Mouse (Mus musculus): Measurements from ENCODE around the gene Atg10. TPM values are rescaled to one million over a fixed set of nuclear protein-coding genes. Genes with fewer than 3 reads are reported as not detected.

Atg10 gene
- total and polyA plus RNA-seq, 3 experiments: 2.0 to 4.3 TPM; not detected in 1

- no peaks in the 10 kb centered on the region for H3K9me3 ChIP-seq (replicated peaks; ENCODE audit: insufficient read depth, low read length)
- H3K36me3 ChIP-seq (ENCODE audit: control insufficient read depth in 1 of 2, insufficient read depth in 2 of 2, low read length in 2 of 2): no peaks in the 10 kb centered on the region
- H3K27ac ChIP-seq (ENCODE audit: control insufficient read depth, low read depth, low read length): no peak overlapping the region
- no peaks in the 10 kb centered on the region for H3K79me2 ChIP-seq (ENCODE audit: control insufficient read depth, insufficient read depth, low read length, poor library complexity)
- no peak for TF ChIP-seq GABPA (IDR thresholded peaks at IDR 0.05; ENCODE audit: low read depth, low read length)
- no peak for TF ChIP-seq MAZ (IDR thresholded peaks at IDR 0.05; ENCODE audit: low read depth, low read length)
- TF ChIP-seq POLR2AphosphoS5 (IDR thresholded peaks at IDR 0.05; ENCODE audit: borderline replicate concordance, low read depth, low read length): no peak
- no peak for TF ChIP-seq BHLHE40 (IDR thresholded peaks at IDR 0.05; ENCODE audit: borderline replicate concordance, low read depth, low read length)
- TF ChIP-seq USF2 (IDR thresholded peaks at IDR 0.05; ENCODE audit: borderline replicate concordance in 1 of 2, insufficient read depth in 1 of 2, low read depth in 1 of 2, low read length in 2 of 2): no peak
- TF ChIP-seq MAX (IDR thresholded peaks at IDR 0.05; ENCODE audit: low read length): no peak
- TF ChIP-seq E2F4 (IDR thresholded peaks at IDR 0.05; ENCODE audit: borderline replicate concordance, low read depth, low read length): no peak
- no peaks in the 10 kb centered on the region for H3K27me3 ChIP-seq (ENCODE audit: control insufficient read depth in 1 of 2, insufficient read depth in 2 of 2, low read length in 2 of 2)
- H3K4me3 ChIP-seq (ENCODE audit: control insufficient read depth in 1 of 2, insufficient read depth in 1 of 2, low read depth in 2 of 2, low read length in 2 of 2): no peak overlapping the region
- no peaks in the 10 kb centered on the region for H3K4me1 ChIP-seq (ENCODE audit: control insufficient read depth in 1 of 2, insufficient read depth in 2 of 2, low read length in 2 of 2)
- no peak overlapping the region for H3K9ac ChIP-seq (ENCODE audit: control insufficient read depth, low read depth, low read length, poor library complexity, severe bottlenecking)
- DNase-seq (ENCODE audit: low read depth, low spot score): no peak
These were observed 260.7 kb downstream of the Atg10 start for GRCm38 (mm10) chr13:90962836-90963760.

- Histone ChIP-seq H3K9ac (ENCODE audit: control insufficient read depth, low read depth, low read length, poor library complexity, severe bottlenecking) (no peak overlapping the region), H3K9me3 (replicated peaks; ENCODE audit: insufficient read depth, low read length) (no peaks in the 10 kb centered on the region), H3K4me3 (ENCODE audit: control insufficient read depth in 1 of 2, insufficient read depth in 1 of 2, low read depth in 2 of 2, low read length in 2 of 2) (no peak overlapping the region), H3K27ac (ENCODE audit: control insufficient read depth, low read depth, low read length) (no peak overlapping the region), H3K27me3 (ENCODE audit: control insufficient read depth in 1 of 2, insufficient read depth in 2 of 2, low read length in 2 of 2) (no peaks in the 10 kb centered on the region), H3K79me2 (ENCODE audit: control insufficient read depth, insufficient read depth, low read length, poor library complexity) (no peaks in the 10 kb centered on the region), H3K36me3 (ENCODE audit: control insufficient read depth in 1 of 2, insufficient read depth in 2 of 2, low read length in 2 of 2) (no peaks in the 10 kb centered on the region), H3K4me1 (ENCODE audit: control insufficient read depth in 1 of 2, insufficient read depth in 2 of 2, low read length in 2 of 2) (no peaks in the 10 kb centered on the region)
- DNase-seq (ENCODE audit: low read depth, low spot score): no peak
- TF ChIP-seq CHD1 (IDR thresholded peaks at IDR 0.05; ENCODE audit: low read depth, low read length) (no peak), MAFK (IDR thresholded peaks at IDR 0.05; ENCODE audit: borderline replicate concordance, low read depth, low read length) (no peak), ZC3H11A (IDR thresholded peaks at IDR 0.05; ENCODE audit: low read depth, low read length) (no peak), TBP (IDR thresholded peaks at IDR 0.05; ENCODE audit: low read depth, low read length) (no peak), MXI1 (IDR thresholded peaks at IDR 0.05; ENCODE audit: low read depth, low read length) (no peak), TCF12 (IDR thresholded peaks at IDR 0.05; ENCODE audit: low read depth, low read length) (no peak), MEF2A (IDR thresholded peaks at IDR 0.05; ENCODE audit: extremely low read depth, insufficient replicate concordance, low read depth, low read length, poor library complexity, severe bottlenecking) (no peak), NELFE (IDR thresholded peaks at IDR 0.05; ENCODE audit: low read depth, low read length) (no peak), TAL1 (IDR thresholded peaks at IDR 0.05; ENCODE audit: low read length) (no peak), ZKSCAN1 (IDR thresholded peaks at IDR 0.05; ENCODE audit: low read depth, low read length) (no peak), GATA1 (IDR thresholded peaks at IDR 0.05; ENCODE audit: low read depth, low read length) (no peak)
These were observed 263.2 kb downstream of the Atg10 start for GRCm38 (mm10) chr13:90960591-90960990.

Data from MEL (cell line).